Mouse (Mus musculus): ENCODE measurements at regions not wholly inside any gene's neighbourhood (a gene's known extent, or its start where the extent isn't known, plus 50 kb on each side); places are given as distances from the start of the nearest gene placed in this dataset.

DNA sequence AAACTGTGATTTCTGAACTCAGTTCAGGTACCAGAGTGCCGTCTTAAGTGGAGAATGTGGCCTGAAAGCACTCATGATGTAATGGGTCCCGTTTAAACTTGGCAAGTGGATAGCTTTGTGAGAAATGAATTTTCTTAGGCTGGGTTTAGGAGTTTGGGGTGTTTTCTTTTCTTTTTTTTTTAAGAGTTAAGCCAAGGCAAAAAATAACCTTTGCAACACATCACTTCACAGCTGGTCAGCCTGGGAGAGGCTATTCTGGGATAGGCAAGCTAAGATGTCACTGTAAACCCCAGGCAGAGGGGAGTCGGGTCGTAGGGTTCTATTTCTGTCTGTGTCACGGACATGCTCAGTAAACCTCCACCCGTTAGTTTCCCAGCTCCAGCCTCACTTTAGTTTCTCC is 100.9 kb downstream of the Zfp36l1 start:
- TF ChIP-seq CTCF (IDR thresholded peaks at IDR 0.05 in 2 of 3, conservative IDR thresholded peaks at IDR 0.05 in 1 of 3; ENCODE audit: control insufficient read depth in 1 of 3, insufficient read depth in 1 of 3, low read depth in 2 of 3, low read length in 3 of 3, poor library complexity in 1 of 3, severe bottlenecking in 1 of 3) (no peak), UBTF (IDR thresholded peaks at IDR 0.05; ENCODE audit: borderline replicate concordance, insufficient read depth, low read depth, low read length) (no peak), EP300 (IDR thresholded peaks at IDR 0.05; ENCODE audit: low read depth in 1 of 2, low read length in 2 of 2) (no peak), POLR2A (IDR thresholded peaks at IDR 0.05; ENCODE audit: control insufficient read depth in 1 of 2, insufficient read depth in 1 of 2, low read depth in 1 of 2, low read length in 2 of 2, poor library complexity in 1 of 2) (no peak), ZC3H11A (IDR thresholded peaks at IDR 0.05; ENCODE audit: low read depth, low read length) (no peak), POLR2AphosphoS2 (IDR thresholded peaks at IDR 0.05; ENCODE audit: low read length) (no peak), USF1 (IDR thresholded peaks at IDR 0.05; ENCODE audit: low read depth, low read length) (no peak), MEF2A (IDR thresholded peaks at IDR 0.05; ENCODE audit: extremely low read depth, insufficient replicate concordance, low read depth, low read length, poor library complexity, severe bottlenecking) (no peak), E2F4 (IDR thresholded peaks at IDR 0.05; ENCODE audit: borderline replicate concordance, low read depth, low read length) (no peak), NELFE (IDR thresholded peaks at IDR 0.05; ENCODE audit: low read depth, low read length) (no peak), MXI1 (IDR thresholded peaks at IDR 0.05; ENCODE audit: low read depth, low read length) (no peak), ZKSCAN1 (IDR thresholded peaks at IDR 0.05; ENCODE audit: low read depth, low read length) (no peak), POLR2AphosphoS5 (IDR thresholded peaks at IDR 0.05; ENCODE audit: borderline replicate concordance, low read depth, low read length) (no peak)
